Mouse (Mus musculus) liver, postnatal 0 days (tissue): ENCODE data around the gene Rasgrp3. TPM values are rescaled to one million over a fixed set of nuclear protein-coding genes. Genes with fewer than 3 reads are reported as not detected.
"Not testable (repeated sequence)": the region's sequence is repeated elsewhere in the genome, so short reads cannot be mapped to it uniquely, and the experiment has no call there.

Experiments
- ATAC-seq: fragments of 200-750 bp; cut with Nextera tagmentation; 2 replicates; pipeline ENCODE4 v1.8.0; 2017; ENCODE audit warnings: mild to moderate bottlenecking, moderate library complexity
- DNase-seq: peaks from one replicate; pipeline ENCODE4 v3.0.0-alpha.2; 2016
- H3K27ac ChIP-seq: fragments of 300-500 bp; sonication (generic); 2 replicates; pipeline ENCODE4 v1.5.1; 2014; ENCODE audit warnings: antibody characterized with exemption, moderate library complexity, mild to moderate bottlenecking, low read depth
- H3K27me3 ChIP-seq: fragments of 300-500 bp; sonication (generic); 2 replicates; pipeline ENCODE4 v1.6.1; 2014; ENCODE audit warnings: low read length, control low read depth, mixed read lengths; ENCODE audit not compliant: insufficient read depth
- H3K36me3 ChIP-seq: fragments of 300-500 bp; sonication (generic); replicated peaks from 2 replicates; pipeline ENCODE4 v1.6.1; 2014; ENCODE audit warnings: mild to moderate bottlenecking, control low read depth, low read length, moderate library complexity, mixed read lengths; ENCODE audit not compliant: insufficient read depth
- H3K4me1 ChIP-seq: fragments of 300-500 bp; sonication (generic); 2 replicates; pipeline ENCODE4 v1.6.1; 2014; ENCODE audit warnings: antibody characterized with exemption, mild to moderate bottlenecking, control low read depth; ENCODE audit not compliant: insufficient read depth
- H3K4me2 ChIP-seq: fragments of 300-500 bp; sonication (generic); 2 replicates; pipeline ENCODE4 v1.6.1; 2014; ENCODE audit warnings: low read depth, mild to moderate bottlenecking, low read length, moderate library complexity, mixed read lengths
- H3K4me3 ChIP-seq: fragments of 300-500 bp; sonication (generic); 2 replicates; pipeline ENCODE4 v1.5.1; 2014; ENCODE audit warnings: low read depth, low read length
- H3K9ac ChIP-seq: fragments of 300-500 bp; sonication (generic); replicated peaks from 2 replicates; pipeline ENCODE4 v1.6.1; 2014; ENCODE audit warnings: mild to moderate bottlenecking, moderate library complexity
- H3K9me3 ChIP-seq: fragments of 300-500 bp; sonication (generic); 2 replicates; pipeline ENCODE4 v1.6.1; 2016; ENCODE audit warnings: mild to moderate bottlenecking, control low read depth, low read length, mixed read lengths
- CTCF ChIP-seq: sonication (generic); IDR thresholded peaks from 2 replicates; pipeline ENCODE4 v1.5.1; 2016; ENCODE audit warnings: antibody characterized with exemption, low read depth
- EP300 ChIP-seq: IDR thresholded peaks from 2 replicates; pipeline ENCODE4 v1.6.1; 2016; ENCODE audit warnings: antibody characterized with exemption, low read depth, mild to moderate bottlenecking
- WGBS: fragments of 180-500 bp; shearing (Covaris S2); extraction: QIAGEN DNeasy Blood & Tissue Kit; methylation state at CpG from one replicate; pipeline ENCODE4 v1.1.7; 2014; ENCODE audit not compliant: insufficient replicate concordance; 5-methylcytosine and 5-hydroxymethylcytosine counted together
- polyA plus RNA-seq: library from polyadenylated mRNA; unstranded; fragments of >200 nt; fragmentation: Nextera tagmentation; extraction: Ambion mirVana; gene quantifications from 2 replicates; pipeline ENCODE4 v1.2.1, GENCODE M21; 2015

The Rasgrp3 gene
- polyA plus RNA-seq, 1 experiment from 2014 or later = 4.1 TPM

GRCm38 (mm10) chr17:75449022-75449421, 13.3 kb downstream of the Rasgrp3 start:
- Histone ChIP-seq H3K27ac (no peak overlapping the region), H3K9ac (no peak overlapping the region), H3K9me3 (no peaks in the 10 kb centered on the region), H3K36me3 (no peaks in the 10 kb centered on the region), H3K27me3 (no peaks in the 10 kb centered on the region), H3K4me1 (no peaks in the 10 kb centered on the region), H3K4me2 (no peak overlapping the region), H3K4me3 (no peak overlapping the region)
- 33% methylated on average over 1 of the region's 1 CpGs for WGBS
- ATAC-seq (no peak), DNase-seq (no peak)
- no peak for TF ChIP-seq EP300
- no peak for TF ChIP-seq CTCF

DNA sequence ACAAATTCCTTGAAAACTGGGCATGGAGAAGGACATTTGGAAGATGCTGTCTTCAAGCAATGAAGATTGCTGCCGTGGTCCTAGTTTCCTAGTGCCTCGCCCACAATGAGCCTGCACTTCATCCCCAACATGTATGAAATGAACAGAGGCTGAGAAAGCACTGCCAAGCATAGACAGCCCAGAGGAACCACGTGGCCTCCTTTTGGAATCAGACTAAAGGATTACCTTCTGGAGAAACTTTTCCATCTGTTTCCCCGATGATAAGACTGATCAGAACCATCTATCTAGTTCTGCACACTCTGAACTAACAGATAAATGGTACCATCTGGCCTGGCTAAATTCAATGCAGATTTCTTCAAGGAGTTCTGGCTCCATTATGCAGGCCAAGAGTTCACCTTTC, 16.6 kb downstream of the Rasgrp3 start:
- H3K4me1 ChIP-seq = no peaks in the 10 kb centered on the region
- 64% methylated on average over 4 of the region's 4 CpGs for WGBS
- no peak overlapping the region for H3K27ac ChIP-seq
- TF ChIP-seq EP300 (no peak), CTCF (no peak)
- H3K4me3 ChIP-seq = no peak overlapping the region
- DNase-seq = no peak
- no peak overlapping the region for H3K4me2 ChIP-seq
- H3K36me3 ChIP-seq = no peaks in the 10 kb centered on the region
- no peaks in the 10 kb centered on the region for H3K9me3 ChIP-seq
- no peaks in the 10 kb centered on the region for H3K27me3 ChIP-seq
- no peak for ATAC-seq
- H3K9ac ChIP-seq = no peak overlapping the region

DNA sequence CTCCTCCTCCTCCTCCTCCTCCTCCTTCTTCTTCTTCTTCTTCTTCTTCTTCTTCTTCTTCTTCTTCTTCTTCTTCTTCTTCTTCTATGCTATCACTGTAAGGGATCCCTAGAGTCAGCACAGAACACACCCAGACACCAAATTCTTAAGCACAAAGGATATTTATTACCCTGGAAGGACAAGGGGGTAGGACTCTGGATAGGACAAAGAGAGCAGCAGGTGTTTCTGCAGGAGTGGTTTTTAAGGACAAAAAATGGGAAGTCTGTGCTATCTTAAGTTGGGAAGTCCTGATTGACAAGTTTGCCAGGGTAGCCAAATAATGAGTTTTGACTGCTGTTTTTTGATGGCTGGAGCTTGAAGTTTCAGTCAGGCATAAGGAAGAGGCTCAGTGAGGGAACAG, 17.9 kb downstream of the Rasgrp3 start:
- no peak overlapping the region for H3K27ac ChIP-seq
- no peak overlapping the region for H3K4me3 ChIP-seq
- ATAC-seq = no peak

DNA sequence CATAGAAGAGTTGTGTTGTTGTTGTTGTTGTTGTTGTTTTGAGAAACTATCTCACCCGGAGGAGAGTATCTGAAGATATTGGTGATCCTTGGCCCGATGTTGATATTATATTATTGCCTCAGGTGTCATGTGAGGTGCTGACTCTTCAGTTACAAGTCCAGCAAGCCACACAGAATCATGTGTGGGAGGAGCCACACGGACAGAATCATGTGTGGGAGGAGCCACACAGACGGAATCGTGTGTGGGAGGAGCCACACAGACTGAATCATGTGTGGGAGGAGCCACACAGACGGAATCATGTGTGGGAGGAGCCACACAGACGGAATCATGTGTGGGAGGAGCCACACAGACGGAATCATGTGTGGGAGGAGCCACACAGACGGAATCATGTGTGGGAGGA, 20.4 kb downstream of the Rasgrp3 start:
- not testable (repeated sequence) for H3K27ac ChIP-seq, H3K4me3 ChIP-seq, ATAC-seq

More for the DNA sequence above, 17.9 kb downstream of the Rasgrp3 start:
- Histone ChIP-seq H3K9ac (no peak overlapping the region), H3K9me3 (no peaks in the 10 kb centered on the region), H3K36me3 (no peaks in the 10 kb centered on the region), H3K27me3 (no peaks in the 10 kb centered on the region), H3K4me1 (no peaks in the 10 kb centered on the region), H3K4me2 (no peak overlapping the region)
- TF ChIP-seq CTCF (no peak), EP300 (no peak)
- no peak for DNase-seq

GRCm38 (mm10) chr17:75460621-75461020, 24.9 kb downstream of the Rasgrp3 start:
- H3K36me3 ChIP-seq = no peaks in the 10 kb centered on the region
- no peak overlapping the region for H3K4me2 ChIP-seq
- TF ChIP-seq EP300 (no peak), CTCF (peak; percentile 47)
- no peak overlapping the region for H3K4me3 ChIP-seq
- H3K4me1 ChIP-seq = peaks cover 5% of the 10 kb centered on the region
- H3K27me3 ChIP-seq = no peaks in the 10 kb centered on the region
- H3K9ac ChIP-seq = no peak overlapping the region
- H3K27ac ChIP-seq = no peak overlapping the region
- no peak for DNase-seq
- 88% methylated on average over 6 of the region's 6 CpGs for WGBS
- no peaks in the 10 kb centered on the region for H3K9me3 ChIP-seq
- no peak for ATAC-seq

More for the DNA sequence above, 20.4 kb downstream of the Rasgrp3 start:
- DNase-seq, H3K36me3 ChIP-seq, H3K4me2 ChIP-seq, H3K4me1 ChIP-seq, H3K9me3 ChIP-seq, H3K9ac ChIP-seq, H3K27me3 ChIP-seq: not testable (repeated sequence)
- WGBS = 85% methylated on average over 8 of the region's 9 CpGs

DNA sequence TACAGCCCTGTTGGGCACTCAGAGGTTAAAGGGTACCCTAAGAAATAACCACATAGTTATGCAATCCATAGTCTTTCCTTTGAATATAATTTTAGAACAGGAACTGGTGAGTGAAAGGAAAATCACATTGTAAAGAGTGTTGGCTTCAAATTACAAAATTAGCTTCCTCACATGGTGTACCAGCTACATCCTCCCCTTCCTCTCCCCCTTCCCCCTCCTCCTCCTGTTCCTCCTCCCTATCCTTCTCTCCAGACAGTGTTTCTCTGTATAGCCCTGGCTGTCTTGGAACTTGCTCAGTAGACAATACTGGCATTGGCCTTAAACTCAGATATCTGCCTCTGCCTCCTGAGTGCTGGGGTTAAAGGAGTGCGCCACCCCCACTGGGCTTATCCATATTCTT, 26.1 kb downstream of the Rasgrp3 start:
- no peak overlapping the region for H3K4me2 ChIP-seq
- no peak overlapping the region for H3K4me3 ChIP-seq
- H3K9me3 ChIP-seq = no peaks in the 10 kb centered on the region
- ATAC-seq (peak; percentile 14; the same call in 1 of the 2 replicates), DNase-seq (no peak)
- H3K27ac ChIP-seq = no peak overlapping the region
- TF ChIP-seq EP300 = no peak
- TF ChIP-seq CTCF = no peak
- H3K27me3 ChIP-seq = no peaks in the 10 kb centered on the region
- H3K9ac ChIP-seq = no peak overlapping the region
- WGBS = 74% methylated on average over 1 of the region's 1 CpGs
- H3K4me1 ChIP-seq = peaks cover 9% of the 10 kb centered on the region
- H3K36me3 ChIP-seq = no peaks in the 10 kb centered on the region

- not testable (repeated sequence) for H3K4me3 ChIP-seq, ATAC-seq, H3K27me3 ChIP-seq, H3K27ac ChIP-seq, DNase-seq, H3K9ac ChIP-seq, H3K9me3 ChIP-seq, H3K4me2 ChIP-seq, H3K4me1 ChIP-seq, H3K36me3 ChIP-seq
- WGBS = 76% methylated on average over 1 of the region's 1 CpGs
These were observed 27.5 kb downstream of the Rasgrp3 start for GRCm38 (mm10) chr17:75463223-75463622.
